Mouse (Mus musculus) adrenal gland, adult 18-20 months (tissue): ENCODE data around the gene Gm7030. TPM values are rescaled to one million over a fixed set of nuclear protein-coding genes. Genes with fewer than 3 reads are reported as not detected.
"Not testable (repeated sequence)": the region's sequence is repeated elsewhere in the genome, so short reads cannot be mapped to it uniquely, and the experiment has no call there.

Experiments
- DNase-seq, 2 experiments: peaks; one replicate each; pipeline ENCODE4 v3.0.0; 2021 to 2022; ENCODE audit warnings: low spot score in 2 of 2
- total RNA-seq, 2 experiments: library from RNA; stranded (reverse); gene quantifications; 1 replicate in 1 of 2; 2 replicates in 1 of 2; pipeline ENCODE4 v1.2.3; 2021

Gm7030 gene
- total RNA-seq, 2 experiments from 2014 or later, result 0.53 to 0.67 TPM

DNA sequence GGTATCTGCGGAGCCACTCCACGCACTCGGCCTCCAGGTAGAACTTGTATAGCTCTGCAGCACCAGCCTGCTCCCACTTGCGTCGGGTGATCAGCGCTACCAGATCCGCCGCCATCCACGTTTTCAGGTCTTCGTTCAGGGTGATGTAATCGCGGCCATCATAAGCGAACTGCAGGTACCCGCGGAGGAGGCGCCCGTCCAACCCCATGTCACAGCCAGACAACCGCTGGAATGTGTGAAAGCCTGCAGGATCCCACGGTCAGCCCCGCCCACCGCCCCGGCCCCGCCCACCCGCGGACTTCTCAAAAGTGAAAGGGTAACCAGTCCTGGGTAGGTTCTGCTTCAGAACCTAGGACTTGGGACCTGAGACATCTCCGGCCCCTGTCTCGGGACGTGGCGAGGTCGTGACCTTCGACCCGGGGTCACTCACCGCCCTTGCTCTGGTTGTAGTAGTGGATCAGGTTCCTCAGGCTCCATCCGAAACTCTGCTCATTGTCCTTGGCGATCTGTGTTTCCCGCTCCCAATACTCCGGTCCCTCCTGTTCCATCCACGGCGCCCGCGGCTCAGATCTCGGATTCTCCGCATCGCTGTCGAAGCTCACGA lies 45.9 kb downstream of the Gm7030 start:
- peak; percentile 31 to 32 for DNase-seq

DNA sequence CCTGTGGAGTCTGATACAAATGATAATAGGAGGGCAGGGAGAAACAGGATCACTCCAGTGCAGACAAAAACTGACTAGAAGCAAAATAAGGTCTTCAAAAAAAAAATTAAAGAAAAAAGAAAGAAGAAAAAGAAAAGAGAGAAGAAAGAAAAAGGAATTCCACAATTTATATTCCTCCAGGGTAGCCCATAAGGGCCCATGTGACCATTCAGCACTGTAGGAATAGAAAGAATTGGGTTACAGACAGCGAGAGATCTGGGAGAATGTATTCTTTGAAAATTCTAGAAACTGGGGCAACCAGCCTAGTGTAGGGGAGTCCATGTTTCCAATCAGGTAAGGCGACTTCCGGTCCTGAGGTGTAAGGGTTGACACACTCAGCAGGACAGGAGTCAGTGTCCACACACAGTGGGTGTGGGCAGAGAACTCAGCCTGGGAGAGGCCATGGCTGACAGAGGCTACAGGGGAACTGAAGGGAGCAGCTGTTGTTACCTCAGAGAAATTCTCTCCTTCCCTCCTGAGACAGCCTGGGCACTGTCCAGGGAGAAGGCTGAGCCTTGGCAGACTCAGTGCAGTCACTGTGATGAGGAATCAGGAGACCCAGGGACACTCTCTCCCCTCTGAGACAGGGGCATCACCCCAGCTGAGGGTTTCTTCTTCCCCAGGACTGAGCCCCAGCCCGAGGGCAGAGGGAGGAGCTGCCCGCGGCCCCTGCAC lies 46.5 kb downstream of the Gm7030 start:
- not testable (repeated sequence) for DNase-seq

DNA sequence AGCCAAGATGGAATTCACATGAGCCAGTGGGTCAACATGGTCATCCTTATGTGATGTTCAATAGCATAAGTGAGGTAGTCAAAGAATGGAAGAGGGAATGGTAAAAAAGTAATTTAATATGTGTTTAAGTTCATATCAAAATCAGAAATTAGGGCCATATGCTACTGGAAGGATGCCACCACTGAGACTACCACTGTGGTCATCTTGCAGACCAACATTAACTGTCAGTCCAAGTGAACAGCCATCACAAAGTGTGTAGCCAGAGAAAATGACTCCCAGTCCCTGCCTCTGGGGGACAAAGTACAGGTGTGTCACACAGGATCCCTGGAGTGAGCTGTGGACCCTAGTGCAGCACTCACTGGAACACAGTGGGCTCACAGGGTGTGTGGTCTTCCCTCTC lies 47.3 kb downstream of the Gm7030 start:
- DNase-seq, result not testable (repeated sequence)

DNA sequence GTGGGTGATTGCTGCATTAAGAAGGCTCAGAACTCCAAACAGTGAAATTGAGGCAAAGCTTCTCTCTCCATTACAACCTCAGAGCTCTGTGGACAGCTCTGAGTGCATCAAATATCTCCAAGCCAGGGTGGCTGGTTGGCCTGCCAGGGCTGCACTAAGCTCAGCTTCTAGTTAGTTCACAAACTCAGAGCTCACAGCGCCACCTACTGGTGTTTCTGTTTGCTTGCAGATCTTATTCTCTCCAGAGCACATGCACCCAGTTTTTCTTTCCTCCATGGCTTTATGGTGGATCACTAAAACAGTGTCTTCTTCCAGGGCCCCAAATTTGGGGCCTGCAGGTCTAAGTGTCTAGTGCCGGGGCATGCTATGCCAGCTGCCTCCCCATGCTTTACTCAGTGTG lies 68.4 kb downstream of the Gm7030 start:
- DNase-seq, result peak; percentile 88 to 92

Other genes with a start within 250 kb of the Gm7030 start
- 10 to 100 TPM; 43.3 to 48.3 TPM for gene Dhx16, start 249.6 kb downstream of the Gm7030 start, total RNA-seq
- 10 to 100 TPM; 49.5 to 53.8 TPM for gene 2310061I04Rik, start 232.0 kb downstream of the Gm7030 start, total RNA-seq
- gene Atat1, start 219.3 kb downstream of the Gm7030 start, total RNA-seq, result 10 to 100 TPM; 43.9 to 44.5 TPM
- gene Mrps18b, start 213.0 kb downstream of the Gm7030 start, total RNA-seq, result 100 to 1,000 TPM in 1 of 2 experiments, 10 to 100 TPM in 1; 93.5 to 102 TPM
- gene Ppp1r10, start 213.0 kb downstream of the Gm7030 start, total RNA-seq, result 10 to 100 TPM; 63.7 to 98.8 TPM
- 10 to 100 TPM; 80.0 to 95.8 TPM for gene Abcf1, start 159.7 kb downstream of the Gm7030 start, total RNA-seq
- 10 to 100 TPM; 47.9 to 55.9 TPM for gene Gnl1, start 149.6 kb downstream of the Gm7030 start, total RNA-seq
- gene Prr3, start 149.2 kb downstream of the Gm7030 start, total RNA-seq, result 10 to 100 TPM; 17.5 to 22.8 TPM
- 1 to 10 TPM; 7.5 to 8.1 TPM for gene H2-T24, start 108.9 kb downstream of the Gm7030 start, total RNA-seq
- gene H2-T23, start 96.6 kb downstream of the Gm7030 start, total RNA-seq, result 100 to 1,000 TPM in 1 of 2 experiments, 10 to 100 TPM in 1; 68.0 to 139 TPM
- 10 to 100 TPM; 33.0 to 61.5 TPM for gene H2-T22, start 86.7 kb downstream of the Gm7030 start, total RNA-seq
- gene Gm6034, start 86.5 kb downstream of the Gm7030 start, total RNA-seq, result not detected
- gene Gm11127, start 71.1 kb downstream of the Gm7030 start, total RNA-seq, result 10 to 100 TPM in 1 of 2 experiments, 1 to 10 TPM in 1; 7.0 to 18.8 TPM
- gene Gm19684, start 7.7 kb downstream of the Gm7030 start, total RNA-seq, result under 1 TPM in 1 of 2 experiments, not detected in 1; 0.77 TPM
- gene Gm8909, start 39.1 kb upstream of the Gm7030 start, total RNA-seq, result under 1 TPM in 1 of 2 experiments, not detected in 1; 0.90 TPM
- not detected for gene H2-T3, start 60.9 kb upstream of the Gm7030 start, total RNA-seq
- gene Rpp21, start 128.6 kb upstream of the Gm7030 start, total RNA-seq, result 10 to 100 TPM; 38.5 to 39.4 TPM
- 10 to 100 TPM; 21.3 to 21.5 TPM for gene Trim39, start 142.8 kb upstream of the Gm7030 start, total RNA-seq
- gene H2-M10.2, start 157.1 kb upstream of the Gm7030 start, total RNA-seq, result not detected
- not detected for gene H2-M10.1, start 196.7 kb upstream of the Gm7030 start, total RNA-seq
- gene H2-M10.3, start 239.0 kb upstream of the Gm7030 start, total RNA-seq, result not detected